Mouse (Mus musculus) lung, postnatal 0 days (tissue): Measurements from ENCODE around the gene 2010111I01Rik.

ENCODE experiments used
- CTCF ChIP-seq: IDR thresholded peaks from 2 replicates; pipeline ENCODE4 v1.5.1; 2016; ENCODE audit warnings: antibody characterized with exemption, mild to moderate bottlenecking
- EP300 ChIP-seq: IDR thresholded peaks from 2 replicates; pipeline ENCODE4 v1.6.1; 2016; ENCODE audit warnings: antibody characterized with exemption, mild to moderate bottlenecking, control low read depth

- TF ChIP-seq EP300 (no peak), CTCF (no peak)
Observed at GRCm38 (mm10) chr13:63241665-63242064, 277.0 kb downstream of the 2010111I01Rik start.
